Mouse (Mus musculus) adrenal gland, adult 18-20 months (tissue): ENCODE data around the gene Samd3. TPM values are rescaled to one million over a fixed set of nuclear protein-coding genes. Genes with fewer than 3 reads are reported as not detected.

Source experiments
- DNase-seq, 2 experiments: peaks; one replicate each; pipeline ENCODE4 v3.0.0; 2021 to 2022; ENCODE audit warnings: low spot score in 2 of 2
- total RNA-seq, 2 experiments: library from RNA; stranded (reverse); gene quantifications; 1 replicate in 1 of 2; 2 replicates in 1 of 2; pipeline ENCODE4 v1.2.3; 2021

The Samd3 gene
- total RNA-seq, 2 experiments from 2014 or later: 0.17 TPM; not detected in 1

DNA sequence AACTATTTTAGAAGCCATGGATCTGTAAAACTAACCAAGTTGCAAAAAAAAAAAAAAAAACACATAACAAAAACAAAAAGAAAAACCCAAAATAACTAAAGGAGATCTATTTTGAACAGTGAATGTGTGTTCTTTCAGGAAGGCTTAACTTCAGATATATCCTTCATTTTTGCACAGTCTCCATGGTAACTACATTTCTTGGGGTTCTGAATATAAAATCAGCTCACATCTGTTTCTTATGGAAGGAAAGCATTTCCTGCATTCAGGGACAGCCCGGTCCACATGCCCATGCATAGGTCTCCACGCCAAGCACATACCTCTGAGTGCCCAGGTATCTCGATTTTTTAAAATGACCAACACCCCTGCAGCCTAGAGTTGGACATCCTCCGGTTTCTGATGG, 72.8 kb downstream of the Samd3 start:
- DNase-seq: no peak

DNA sequence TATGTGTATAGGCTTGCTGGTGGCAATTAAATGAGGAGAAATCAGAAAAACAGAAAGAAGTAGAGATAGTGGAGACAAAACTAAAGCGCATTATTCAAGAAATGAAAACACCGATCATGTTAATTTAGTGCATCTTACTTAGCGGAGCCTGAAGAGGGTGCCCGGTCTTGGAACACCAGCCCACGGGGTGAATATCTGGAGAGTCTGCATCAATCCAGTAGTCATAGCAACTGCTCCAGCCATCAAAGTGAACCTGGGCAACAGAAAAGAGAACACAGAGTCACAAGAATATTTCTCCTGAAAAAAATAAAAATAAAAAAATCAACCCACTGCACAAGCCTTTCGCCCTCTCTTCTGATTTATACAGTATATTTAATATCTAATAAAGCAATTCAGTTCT, 74.0 kb downstream of the Samd3 start:
- DNase-seq: no peak

DNA sequence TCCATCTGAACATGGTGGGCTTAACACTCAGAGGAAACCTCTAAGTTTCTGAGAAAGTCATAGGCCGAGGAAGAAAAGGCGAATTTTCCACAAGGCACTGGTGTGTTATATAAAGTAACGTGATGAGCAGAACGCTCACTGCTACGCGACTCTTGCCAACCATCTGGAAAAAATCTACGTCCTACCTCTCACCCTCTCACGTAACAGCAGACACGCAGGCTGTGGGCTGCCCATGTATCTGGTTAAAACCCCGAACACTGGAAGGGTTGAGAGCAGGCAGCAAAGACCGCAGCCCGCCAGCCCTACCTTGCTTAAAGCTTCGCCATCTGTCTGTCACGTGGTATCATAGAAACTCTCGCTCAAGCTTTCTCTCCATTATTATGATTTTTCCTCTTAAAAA, 84.8 kb downstream of the Samd3 start:
- DNase-seq: no peak

DNA sequence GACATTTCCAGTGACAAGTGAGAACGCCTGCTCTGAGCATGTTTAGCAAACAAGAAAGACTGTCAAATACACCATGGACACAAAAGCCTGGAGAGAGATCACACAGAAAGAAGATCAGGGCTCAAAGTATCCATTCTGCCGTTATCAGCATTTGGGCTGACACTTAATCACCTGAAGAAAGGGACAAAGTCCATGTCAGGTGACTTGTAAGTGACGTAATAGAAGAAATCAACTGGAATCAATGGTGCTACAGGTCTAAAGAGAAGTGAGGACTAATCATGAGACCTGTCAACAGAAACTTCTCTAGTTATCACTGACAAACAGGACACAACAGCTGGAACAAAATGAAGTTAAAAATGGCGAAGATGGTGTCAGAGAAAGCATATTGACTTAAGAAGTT, 91.2 kb downstream of the Samd3 start:
- no peak for DNase-seq

Other genes with a start within 250 kb of the Samd3 start
- gene Gm9767, start 151.5 kb upstream of the Samd3 start, total RNA-seq: 1 to 10 TPM in 1 of 2 experiments, under 1 TPM in 1; 0.93 to 1.6 TPM
- gene Tmem200a, start 150.7 kb upstream of the Samd3 start, total RNA-seq: 10 to 100 TPM; 38.1 to 49.9 TPM
- 10 to 100 TPM in 1 of 2 experiments, 1 to 10 TPM in 1; 6.9 to 10.7 TPM for gene L3mbtl3, start 146.3 kb downstream of the Samd3 start, total RNA-seq